Mouse (Mus musculus) E14TG2a.4 (cell line): ENCODE results near the gene Hist1h1a.

Experiments
- CTCF ChIP-seq: conservative IDR thresholded peaks from 2 replicates; pipeline ENCODE4 v1.5.1; 2014; ENCODE audit warnings: low read length
- NANOG ChIP-seq: IDR thresholded peaks from 2 replicates; pipeline ENCODE4 v1.6.1; 2014; ENCODE audit warnings: borderline replicate concordance, low read length, mixed read lengths
- POU5F1 ChIP-seq: IDR thresholded peaks from 2 replicates; pipeline ENCODE4 v1.6.1; 2014; ENCODE audit warnings: low read length, borderline replicate concordance

- TF ChIP-seq CTCF (no peak), POU5F1 (no peak), NANOG (no peak)
These were observed 22.6 kb upstream of the Hist1h1a start for GRCm38 (mm10) chr13:23740910-23741309.
